Mouse (Mus musculus): ENCODE measurements around the gene E2f8.

E2f8 gene

GRCm38 (mm10) chr7:48881486-48881885 lies at the start of gene E2f8:
E2f8 (minus strand) TSS chr7:48881596.
- peak; percentile 25 to 57 for DNase-seq

- DNase-seq, result peak; percentile 91 to 93
These were observed 49.0 kb upstream of the E2f8 start for GRCm38 (mm10) chr7:48930399-48930798.

- peak; percentile 87 to 92 for DNase-seq
These were observed 47.0 kb upstream of the E2f8 start for GRCm38 (mm10) chr7:48928364-48928763.

GRCm38 (mm10) chr7:48925214-48925613 lies 43.8 kb upstream of the E2f8 start:
- no peak for DNase-seq

- no peak for DNase-seq
These were observed 42.2 kb upstream of the E2f8 start for GRCm38 (mm10) chr7:48923620-48924019.

- DNase-seq, result no peak
These were observed 37.0 kb upstream of the E2f8 start for GRCm38 (mm10) chr7:48918389-48918788.

GRCm38 (mm10) chr7:48917988-48918387 lies 36.6 kb upstream of the E2f8 start:
- DNase-seq, result no peak

- no peak for DNase-seq
These were observed 36.1 kb upstream of the E2f8 start for GRCm38 (mm10) chr7:48917463-48917862.

- no peak for DNase-seq
These were observed 33.5 kb upstream of the E2f8 start for GRCm38 (mm10) chr7:48914630-48915506.

GRCm38 (mm10) chr7:48911146-48911545 lies 29.8 kb upstream of the E2f8 start:
- DNase-seq, result no peak

GRCm38 (mm10) chr7:48910282-48910681 lies 28.9 kb upstream of the E2f8 start:
- DNase-seq, result no peak

- no peak for DNase-seq
These were observed 27.9 kb upstream of the E2f8 start for GRCm38 (mm10) chr7:48909342-48909671.

GRCm38 (mm10) chr7:48908521-48909341 lies 27.3 kb upstream of the E2f8 start, which contains the start of gene Nav2:
Nav2 (plus strand) TSS chr7:48908716.
- DNase-seq, result no peak

GRCm38 (mm10) chr7:48902454-48902853 lies 21.1 kb upstream of the E2f8 start:
- DNase-seq, result no peak

- no peak for DNase-seq
These were observed 19.2 kb upstream of the E2f8 start for GRCm38 (mm10) chr7:48900408-48901167.

- DNase-seq, result no peak
These were observed 17.0 kb upstream of the E2f8 start for GRCm38 (mm10) chr7:48898416-48898815.

- DNase-seq, result no peak
These were observed 16.3 kb upstream of the E2f8 start for GRCm38 (mm10) chr7:48897539-48898163.

- no peak for DNase-seq
These were observed 14.7 kb upstream of the E2f8 start for GRCm38 (mm10) chr7:48896051-48896450.

- DNase-seq, result no peak
These were observed 14.1 kb upstream of the E2f8 start for GRCm38 (mm10) chr7:48895475-48895874.

GRCm38 (mm10) chr7:48894763-48895162 lies 13.4 kb upstream of the E2f8 start:
- DNase-seq, result no peak

GRCm38 (mm10) chr7:48894152-48894551 lies 12.8 kb upstream of the E2f8 start:
- peak; percentile 83 to 85 for DNase-seq

GRCm38 (mm10) chr7:48893093-48893492 lies 11.7 kb upstream of the E2f8 start:
- DNase-seq, result no peak

- no peak for DNase-seq
These were observed 9.6 kb upstream of the E2f8 start for GRCm38 (mm10) chr7:48891029-48891428.
